Mouse (Mus musculus) stomach, embryonic 14.5 days (tissue): Measurements from ENCODE around the gene 2010111I01Rik. TPM values are rescaled to one million over a fixed set of nuclear protein-coding genes. Genes with fewer than 3 reads are reported as not detected.
A peak's percentile ranks its signal among the peaks of the same experiment; 100 is the strongest.

Experiments
- ATAC-seq: fragments of 200-750 bp; cut with Nextera tagmentation; 2 replicates; pipeline ENCODE4 v1.8.0; 2017; ENCODE audit warnings: low read depth, moderate TSS enrichment; ENCODE audit not compliant: insufficient number of reproducible peaks, insufficient read depth, low FRiP score
- H3K27ac ChIP-seq: fragments of 300-500 bp; sonication (generic); 2 replicates; pipeline ENCODE4 v1.5.1; 2014; ENCODE audit warnings: mild to moderate bottlenecking, low read length, moderate library complexity, mixed read lengths
- H3K27me3 ChIP-seq: fragments of 300-500 bp; sonication (generic); 2 replicates; pipeline ENCODE4 v1.6.1; 2014; ENCODE audit warnings: low read length, control low read depth, mixed read lengths; ENCODE audit not compliant: control insufficient read depth, insufficient read depth
- H3K36me3 ChIP-seq: fragments of 300-500 bp; sonication (generic); 2 replicates; pipeline ENCODE4 v1.6.1; 2014; ENCODE audit warnings: mild to moderate bottlenecking, control low read depth, low read length, moderate library complexity, mixed read lengths; ENCODE audit not compliant: control insufficient read depth, insufficient read depth
- H3K4me1 ChIP-seq: fragments of 300-500 bp; sonication (generic); 2 replicates; pipeline ENCODE4 v1.6.1; 2014; ENCODE audit warnings: low read length, control low read depth, mixed read lengths; ENCODE audit not compliant: control insufficient read depth, insufficient read depth
- H3K4me2 ChIP-seq: fragments of 300-500 bp; sonication (generic); replicated peaks from 2 replicates; pipeline ENCODE4 v1.6.1; 2014; ENCODE audit warnings: low read depth, low read length, control low read depth
- H3K4me3 ChIP-seq: fragments of 300-500 bp; sonication (generic); 2 replicates; pipeline ENCODE4 v1.5.1; 2014; ENCODE audit warnings: low read depth, low read length, control low read depth
- H3K9ac ChIP-seq: fragments of 300-500 bp; sonication (generic); replicated peaks from 2 replicates; pipeline ENCODE4 v1.6.1; 2014; ENCODE audit warnings: low read depth, mild to moderate bottlenecking, control low read depth, low read length, moderate library complexity, mixed read lengths
- H3K9me3 ChIP-seq: fragments of 300-500 bp; sonication (generic); 2 replicates; pipeline ENCODE4 v1.6.1; 2016; ENCODE audit warnings: low read depth, low read length, control low read depth; ENCODE audit not compliant: control insufficient read depth
- WGBS: fragments of 180-500 bp; shearing (Covaris S2); extraction: QIAGEN DNeasy Blood & Tissue Kit; methylation state at CpG from one replicate; pipeline ENCODE4 v1.1.7; 2014; 5-methylcytosine and 5-hydroxymethylcytosine counted together
- polyA plus RNA-seq: library from polyadenylated mRNA; unstranded; fragments of >200 nt; fragmentation: Nextera tagmentation; extraction: Ambion mirVana; gene quantifications from 2 replicates; pipeline ENCODE4 v1.2.1, GENCODE M21; 2014

2010111I01Rik gene
- polyA plus RNA-seq, 1 experiment from 2014 or later: 140 TPM

DNA sequence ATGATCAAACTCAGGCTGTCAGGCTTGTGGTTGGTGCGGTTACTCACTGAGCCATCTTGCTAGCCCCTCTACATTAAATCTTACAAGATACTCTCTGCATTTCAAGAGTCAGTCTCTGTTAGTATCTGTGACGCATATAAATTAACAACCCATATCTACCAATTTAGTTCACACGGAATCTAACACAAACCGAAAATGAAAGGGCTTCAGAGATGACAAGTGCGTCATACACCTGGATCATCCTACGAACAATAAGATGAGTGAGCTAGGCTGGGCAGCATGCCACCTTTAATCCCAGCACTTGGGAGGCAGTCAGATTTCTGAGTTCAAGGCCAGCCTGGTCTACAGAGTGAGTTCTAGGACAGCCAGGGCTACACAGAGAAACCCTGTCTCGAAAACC is 355.1 kb downstream of the 2010111I01Rik start:
- Histone ChIP-seq H3K9ac (no peak overlapping the region), H3K9me3 (no peaks in the 10 kb centered on the region), H3K27me3 (no peaks in the 10 kb centered on the region), H3K36me3 (peaks cover 3% of the 10 kb centered on the region; the same call in 1 of the 2 replicates), H3K4me1 (0 out of 2 replicates have a peak, but pooled peaks cover 3% of the 10 kb centered on the region), H3K4me2 (no peak overlapping the region), H3K4me3 (no peak overlapping the region), H3K27ac (no peak overlapping the region)
- ATAC-seq: no peak
- 94% methylated on average over 7 of the region's 7 CpGs for WGBS

DNA sequence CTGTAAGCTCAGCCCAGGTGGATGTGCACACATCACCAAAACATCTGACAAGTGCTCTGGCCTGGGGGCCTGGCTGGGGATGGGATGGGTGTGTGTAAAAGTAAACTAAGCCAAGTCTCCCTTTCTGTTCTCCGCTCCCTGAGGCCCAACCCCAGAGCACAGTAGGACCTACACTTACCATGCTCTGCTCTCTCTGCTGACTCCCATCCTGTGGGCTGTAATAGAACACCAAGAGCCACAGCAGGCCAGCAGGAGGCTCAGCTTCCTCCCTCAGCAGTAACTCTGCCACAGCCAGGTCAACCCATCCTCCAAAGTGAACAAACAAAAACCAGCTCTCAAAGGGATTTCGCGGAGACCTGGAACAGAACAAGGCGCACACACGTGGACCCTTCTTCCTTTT is 357.0 kb downstream of the 2010111I01Rik start:
- WGBS: 61% methylated on average over 5 of the region's 5 CpGs
- no peak for ATAC-seq
- no peak overlapping the region for H3K27ac ChIP-seq

DNA sequence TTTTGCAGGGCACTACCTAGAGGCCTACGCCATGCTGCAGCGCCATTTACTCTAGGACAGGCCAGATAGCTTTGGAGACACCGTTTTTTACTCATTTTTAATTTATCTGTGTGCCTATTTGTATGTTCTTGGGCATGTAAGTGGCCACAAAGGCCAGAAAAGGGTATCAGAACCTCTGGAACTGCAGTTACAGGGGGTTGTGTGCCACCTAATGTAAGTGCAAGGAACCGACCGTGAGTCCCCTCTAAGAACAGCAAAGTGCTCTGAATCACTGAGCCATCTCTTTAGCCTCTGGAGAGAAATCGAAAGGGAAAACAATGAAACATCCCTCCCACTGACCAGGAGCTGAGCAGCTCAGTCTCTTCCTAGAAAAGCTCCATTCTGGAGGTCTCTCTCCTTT is 358.1 kb downstream of the 2010111I01Rik start:
- Histone ChIP-seq H3K36me3 (no peaks in the 10 kb centered on the region), H3K27me3 (no peaks in the 10 kb centered on the region), H3K4me1 (0 out of 2 replicates have a peak, but pooled peaks cover 3% of the 10 kb centered on the region), H3K4me2 (no peak overlapping the region), H3K9me3 (no peaks in the 10 kb centered on the region), H3K27ac (no peak overlapping the region), H3K9ac (no peak overlapping the region), H3K4me3 (no peak overlapping the region)
- WGBS: 91% methylated on average over 6 of the region's 6 CpGs
- no peak for ATAC-seq

More for the DNA sequence above, 357.0 kb downstream of the 2010111I01Rik start:
- no peaks in the 10 kb centered on the region for H3K9me3 ChIP-seq
- no peaks in the 10 kb centered on the region for H3K27me3 ChIP-seq
- no peak overlapping the region for H3K4me2 ChIP-seq
- 0 out of 2 replicates have a peak, but pooled peaks cover 3% of the 10 kb centered on the region for H3K4me1 ChIP-seq
- H3K9ac ChIP-seq: no peak overlapping the region
- H3K4me3 ChIP-seq: no peak overlapping the region
- no peaks in the 10 kb centered on the region for H3K36me3 ChIP-seq

DNA sequence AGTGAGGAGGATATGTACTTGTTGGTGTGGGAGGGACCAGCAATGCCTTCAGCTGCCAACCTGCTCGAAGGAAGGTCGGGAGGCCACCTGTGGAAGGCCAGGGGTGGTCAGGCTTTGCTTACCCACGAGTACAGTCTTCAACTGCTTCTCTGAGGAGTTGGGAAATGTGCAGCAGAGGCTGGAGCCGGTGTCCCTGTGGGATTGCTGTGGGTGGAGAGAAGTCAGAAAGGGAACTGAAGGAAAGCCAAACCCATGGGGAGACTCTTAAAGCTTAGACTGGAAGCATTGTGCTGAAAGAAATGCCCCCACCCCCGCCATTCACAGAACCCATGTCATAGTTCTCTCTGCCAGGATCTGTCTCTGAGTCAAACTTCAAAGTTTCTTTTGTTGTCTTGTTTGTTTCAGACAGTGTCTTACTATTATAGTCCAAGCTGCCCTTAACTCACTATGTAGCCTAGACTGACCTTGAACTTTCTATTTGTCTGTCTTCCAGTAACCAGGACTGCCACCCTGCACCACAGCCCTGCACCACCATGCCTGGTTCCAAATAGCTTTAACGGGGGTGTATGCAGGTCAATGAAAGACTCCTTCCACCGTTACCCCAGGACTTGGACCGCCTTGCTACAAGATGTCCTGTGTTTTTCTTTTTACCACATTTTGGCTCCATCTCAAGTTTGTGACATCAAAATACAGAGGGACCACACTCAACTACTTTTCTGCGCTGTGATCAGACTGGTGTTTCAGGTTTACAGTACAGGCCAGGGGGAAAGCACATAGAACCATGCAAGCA is 358.8 kb downstream of the 2010111I01Rik start:
- Histone ChIP-seq H3K27me3 (no peaks in the 10 kb centered on the region), H3K4me3 (no peak overlapping the region), H3K27ac (peak overlapping the region; percentile 46; the same call in 1 of the 2 replicates), H3K36me3 (no peaks in the 10 kb centered on the region), H3K9ac (no peak overlapping the region), H3K9me3 (no peaks in the 10 kb centered on the region), H3K4me2 (no peak overlapping the region), H3K4me1 (0 out of 2 replicates have a peak, but pooled peaks cover 3% of the 10 kb centered on the region)
- no peak for ATAC-seq
- 72% methylated on average over 9 of the region's 9 CpGs for WGBS

DNA sequence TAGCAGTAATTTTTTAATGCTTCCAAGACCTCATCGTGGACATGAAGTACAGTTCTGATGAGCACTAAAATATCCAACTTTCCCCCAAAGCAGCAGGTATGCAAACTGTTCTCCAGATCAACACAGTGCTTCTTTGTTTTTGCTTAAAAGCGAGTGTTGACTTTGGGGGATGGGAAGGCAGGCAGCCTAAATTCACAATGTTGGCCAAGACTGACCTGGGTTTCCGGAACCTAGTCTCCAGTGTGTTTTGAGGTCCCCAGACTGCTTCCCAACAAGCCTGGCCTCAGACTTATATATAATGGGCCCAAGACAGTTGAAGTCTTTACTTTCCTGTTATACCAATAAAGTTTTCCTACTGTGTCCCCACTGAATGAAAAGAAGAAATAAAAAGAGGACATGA is 359.6 kb downstream of the 2010111I01Rik start:
- no peaks in the 10 kb centered on the region for H3K9me3 ChIP-seq
- H3K36me3 ChIP-seq: no peaks in the 10 kb centered on the region
- H3K27ac ChIP-seq: peak overlapping the region; percentile 46; the same call in 1 of the 2 replicates
- no peaks in the 10 kb centered on the region for H3K27me3 ChIP-seq
- ATAC-seq: no peak
- no peak overlapping the region for H3K4me2 ChIP-seq
- WGBS: 60% methylated on average over 3 of the region's 3 CpGs
- 0 out of 2 replicates have a peak, but pooled peaks cover 3% of the 10 kb centered on the region for H3K4me1 ChIP-seq
- H3K4me3 ChIP-seq: no peak overlapping the region
- H3K9ac ChIP-seq: no peak overlapping the region

DNA sequence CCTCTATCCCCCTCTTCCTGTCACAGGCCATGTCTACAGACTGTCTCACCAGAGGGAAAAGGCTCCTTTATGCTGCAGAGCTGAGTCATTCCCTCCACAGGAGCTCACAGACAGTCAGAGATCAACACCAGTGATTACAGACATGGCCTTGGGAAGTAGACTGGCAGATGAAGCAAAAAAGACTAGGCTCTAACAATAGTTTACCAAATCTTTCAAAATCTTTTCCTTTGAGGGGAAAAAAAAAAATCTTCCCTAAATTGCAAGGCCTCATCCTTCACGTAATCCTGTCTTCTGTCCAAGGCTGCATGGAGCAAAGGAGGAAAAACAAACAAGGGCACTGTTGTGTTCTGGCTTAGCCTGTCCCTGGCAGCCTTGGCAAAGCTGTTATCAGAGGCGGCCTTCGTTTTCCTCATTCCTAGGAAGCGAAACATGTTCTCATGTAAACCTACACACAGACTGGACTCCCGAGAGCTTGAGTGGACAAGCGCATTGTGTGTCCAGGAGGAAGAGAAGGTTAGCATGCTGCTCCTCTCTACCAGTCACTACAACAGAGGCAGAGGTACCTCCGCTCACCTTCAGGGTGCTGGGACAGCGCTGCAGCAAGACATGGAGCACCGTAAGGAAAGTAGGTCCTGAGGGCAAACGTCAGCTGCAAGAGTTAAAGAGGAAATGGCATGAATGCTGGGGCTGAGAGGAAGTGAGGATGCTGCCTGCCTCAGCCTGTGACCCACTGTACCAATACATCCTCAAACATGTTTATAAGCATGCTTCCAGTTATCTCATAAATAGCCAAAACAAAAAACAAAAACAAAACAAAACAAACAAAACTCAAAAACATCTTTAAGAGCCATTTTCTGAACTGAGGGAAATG is 360.5 kb downstream of the 2010111I01Rik start:
- Histone ChIP-seq H3K9ac (no peak overlapping the region), H3K27ac (peak overlapping the region; percentile 45; the same call in 1 of the 2 replicates), H3K4me2 (no peak overlapping the region), H3K9me3 (no peaks in the 10 kb centered on the region), H3K36me3 (no peaks in the 10 kb centered on the region), H3K4me3 (no peak overlapping the region), H3K27me3 (no peaks in the 10 kb centered on the region), H3K4me1 (peaks cover 5% of the 10 kb centered on the region; the same call in 1 of the 2 replicates)
- ATAC-seq: no peak
- 66% methylated on average over 10 of the region's 10 CpGs for WGBS

DNA sequence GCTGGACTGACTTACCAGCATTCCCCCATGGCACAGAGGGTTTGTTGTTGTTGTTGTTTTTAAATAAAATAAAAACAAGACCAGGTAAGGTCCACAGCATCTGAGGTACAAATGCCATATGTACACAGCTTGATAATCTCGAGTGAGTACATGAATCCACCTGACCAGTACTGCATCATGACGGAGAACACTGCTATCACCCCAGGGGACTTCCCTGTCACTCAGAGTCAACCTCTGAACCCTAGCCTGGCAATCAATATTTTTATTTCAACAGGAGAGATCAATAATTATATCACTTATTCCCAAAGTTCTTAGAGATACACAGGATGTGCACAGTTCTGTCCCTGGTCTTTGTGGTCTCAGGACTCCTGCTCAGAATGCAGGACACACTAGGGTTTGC is 361.3 kb downstream of the 2010111I01Rik start:
- H3K9me3 ChIP-seq: no peaks in the 10 kb centered on the region
- no peak overlapping the region for H3K4me3 ChIP-seq
- H3K27me3 ChIP-seq: no peaks in the 10 kb centered on the region
- no peak for ATAC-seq
- peaks cover 5% of the 10 kb centered on the region; the same call in 1 of the 2 replicates for H3K4me1 ChIP-seq
- WGBS: 75% methylated on average over 2 of the region's 2 CpGs
- H3K36me3 ChIP-seq: no peaks in the 10 kb centered on the region
- H3K27ac ChIP-seq: no peak overlapping the region
- no peak overlapping the region for H3K4me2 ChIP-seq
- H3K9ac ChIP-seq: no peak overlapping the region

DNA sequence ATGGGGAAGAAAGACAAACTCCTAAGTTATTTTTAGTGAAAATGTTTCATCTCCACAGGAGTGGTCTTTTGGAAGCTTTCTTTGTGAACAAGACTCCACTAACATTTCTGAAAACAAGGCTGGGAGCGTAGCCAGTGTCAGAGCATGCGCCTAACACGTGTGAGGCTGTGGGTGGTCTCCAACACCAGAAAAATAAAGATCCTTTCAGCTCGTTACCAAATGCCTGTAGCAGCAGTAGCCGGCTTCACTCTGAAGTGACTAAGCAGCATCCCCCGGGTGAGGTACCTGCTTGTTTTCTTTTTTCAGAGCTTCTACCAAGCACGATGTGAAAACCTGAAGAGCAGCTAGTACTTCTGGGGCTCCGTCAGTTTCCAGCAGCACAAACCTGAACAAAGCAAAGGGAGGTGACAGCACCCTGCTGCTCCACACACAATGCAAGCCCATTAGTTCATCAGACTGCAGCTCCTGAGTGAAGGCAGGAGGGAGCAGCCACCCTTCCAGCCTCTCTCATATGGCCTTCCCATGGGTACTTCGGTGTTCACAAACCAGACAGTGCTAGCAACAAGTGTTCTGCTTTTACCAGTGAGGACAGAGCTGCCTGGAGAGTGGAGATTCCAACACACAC is 365.7 kb downstream of the 2010111I01Rik start:
- 32% methylated on average over 9 of the region's 9 CpGs for WGBS
- Histone ChIP-seq H3K4me2 (no peak overlapping the region), H3K27ac (peak overlapping the region; percentile 1; the same call in 1 of the 2 replicates), H3K4me1 (peaks cover 2% of the 10 kb centered on the region; the same call in 1 of the 2 replicates), H3K9me3 (no peaks in the 10 kb centered on the region), H3K4me3 (no peak overlapping the region), H3K36me3 (no peaks in the 10 kb centered on the region), H3K9ac (no peak overlapping the region), H3K27me3 (no peaks in the 10 kb centered on the region)
- no peak for ATAC-seq
